Mouse (Mus musculus): ENCODE results near the gene Cdcp2. TPM values are rescaled to one million over a fixed set of nuclear protein-coding genes. Genes with fewer than 3 reads are reported as not detected.

The Cdcp2 gene
- 0.11 and 0.29 TPM in 2 replicates for polyA plus RNA-seq (2014; fragmentation: Nextera tagmentation; extraction: Ambion mirVana)

DNA sequence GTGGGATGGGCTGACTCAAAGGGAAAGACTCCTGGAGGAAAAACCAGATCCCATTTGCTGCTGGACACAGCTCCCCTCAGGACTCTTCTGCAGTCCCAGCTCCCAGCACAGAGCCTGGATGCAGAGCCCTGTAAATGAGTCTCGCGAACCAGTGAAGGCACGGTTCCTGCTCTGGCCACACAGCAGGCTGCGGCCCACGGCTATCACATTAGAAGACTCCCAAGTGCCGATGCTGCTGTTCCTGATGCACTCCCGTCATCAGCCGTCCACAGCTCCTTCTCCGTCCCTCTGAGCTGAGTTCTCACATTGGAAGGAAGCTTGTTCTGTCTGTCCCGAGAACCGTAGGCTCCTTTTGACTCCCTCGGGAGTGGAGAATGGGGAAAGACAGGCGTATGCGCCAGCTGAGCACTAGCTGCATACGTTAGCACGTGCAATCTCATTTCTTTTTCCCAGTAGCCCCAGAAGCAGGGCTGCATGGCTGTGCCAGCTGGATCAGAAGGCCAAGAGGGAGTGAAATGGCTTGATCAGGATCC lies at the start of gene Cdcp2:
Gene Cdcp2, plus strand, starts transcription at position 51 of the 533 bp plus-strand sequence.
- H3K9ac ChIP-seq (ENCODE audit: low read length), result peak within 1 kb of the TSS; percentile 27; the same call in 1 of the 2 replicates
- no peaks in the 10 kb centered on the region for H3K27me3 ChIP-seq (ENCODE audit: control insufficient read depth, insufficient read depth, low read length)
- peaks cover 14% of the 10 kb centered on the region; the same call in 1 of the 2 replicates for H3K4me1 ChIP-seq (ENCODE audit: control insufficient read depth, insufficient read depth, low read length)
- H3K4me2 ChIP-seq, result no peak within 1 kb of the TSS
- no peak within 1 kb of the TSS; the same call in 1 of the 2 replicates for H3K27ac ChIP-seq (ENCODE audit: low read depth, low read length)
- no peaks in the 10 kb centered on the region for H3K36me3 ChIP-seq (ENCODE audit: control insufficient read depth, insufficient read depth, low read length)
- no peaks in the 10 kb centered on the region for H3K9me3 ChIP-seq (ENCODE audit: control insufficient read depth, low read length)
- no peak within 1 kb of the TSS for H3K4me3 ChIP-seq (ENCODE audit: low read depth, low read length)
- ATAC-seq (ENCODE audit: low FRiP score), result no peak
- no peak for DNase-seq (ENCODE audit: low spot score, missing footprints)
- 58% methylated on average over 16 of the region's 16 CpGs for WGBS

GRCm38 (mm10) chr4:107047806-107048205 lies 48.9 kb upstream of the Cdcp2 start:
- Histone ChIP-seq H3K27me3 (ENCODE audit: control insufficient read depth, insufficient read depth, low read length) (no peaks in the 10 kb centered on the region), H3K9me3 (ENCODE audit: control insufficient read depth, low read length) (no peaks in the 10 kb centered on the region), H3K4me1 (ENCODE audit: control insufficient read depth, insufficient read depth, low read length) (peaks cover 3% of the 10 kb centered on the region; the same call in 1 of the 2 replicates), H3K4me3 (ENCODE audit: low read depth, low read length) (no peak overlapping the region), H3K27ac (ENCODE audit: low read depth, low read length) (no peak overlapping the region), H3K4me2 (no peak overlapping the region), H3K36me3 (ENCODE audit: control insufficient read depth, insufficient read depth, low read length) (peaks cover 35% of the 10 kb centered on the region), H3K9ac (ENCODE audit: low read length) (no peak overlapping the region)
- ATAC-seq (ENCODE audit: low FRiP score) (no peak), DNase-seq (ENCODE audit: low spot score, missing footprints) (no peak)
- WGBS, result 84% methylated on average over 5 of the region's 5 CpGs

GRCm38 (mm10) chr4:107048568-107049162 lies 48.0 kb upstream of the Cdcp2 start:
- no peak for ATAC-seq (ENCODE audit: low FRiP score)
- H3K4me2 ChIP-seq, result no peak overlapping the region

DNA sequence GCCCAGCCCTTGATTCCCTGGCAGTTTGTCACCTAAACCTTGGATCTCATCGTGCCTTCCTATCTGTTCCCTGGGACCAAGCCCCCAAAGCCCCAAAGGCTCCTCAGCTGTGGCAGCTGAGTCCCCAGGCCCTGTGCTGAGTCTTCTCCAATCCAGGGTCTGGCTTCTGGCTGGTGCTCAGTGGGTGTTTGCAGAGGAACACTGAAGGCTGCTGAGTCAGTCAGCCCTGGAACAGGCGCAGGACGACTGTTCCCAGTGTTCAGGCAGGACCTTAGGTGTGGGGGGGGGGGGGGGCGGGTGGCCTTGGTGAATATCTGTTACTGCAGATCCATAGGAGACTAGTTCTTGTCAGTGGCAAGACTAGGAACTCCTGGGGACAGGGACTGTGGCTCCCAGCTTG lies 44.8 kb upstream of the Cdcp2 start:
- H3K4me3 ChIP-seq (ENCODE audit: low read depth, low read length), result no peak overlapping the region
- H3K36me3 ChIP-seq (ENCODE audit: control insufficient read depth, insufficient read depth, low read length), result peaks cover 15% of the 10 kb centered on the region
- ATAC-seq (ENCODE audit: low FRiP score) (no peak), DNase-seq (ENCODE audit: low spot score, missing footprints) (no peak)
- H3K4me2 ChIP-seq, result no peak overlapping the region
- no peak overlapping the region for H3K27ac ChIP-seq (ENCODE audit: low read depth, low read length)
- H3K9ac ChIP-seq (ENCODE audit: low read length), result no peak overlapping the region
- WGBS, result 47% methylated on average over 4 of the region's 4 CpGs
- H3K4me1 ChIP-seq (ENCODE audit: control insufficient read depth, insufficient read depth, low read length), result peaks cover 3% of the 10 kb centered on the region; the same call in 1 of the 2 replicates
- H3K27me3 ChIP-seq (ENCODE audit: control insufficient read depth, insufficient read depth, low read length), result no peaks in the 10 kb centered on the region
- no peaks in the 10 kb centered on the region for H3K9me3 ChIP-seq (ENCODE audit: control insufficient read depth, low read length)

More at GRCm38 (mm10) chr4:107048568-107049162, 48.0 kb upstream of the Cdcp2 start:
- Histone ChIP-seq H3K27ac (ENCODE audit: low read depth, low read length) (no peak overlapping the region), H3K27me3 (ENCODE audit: control insufficient read depth, insufficient read depth, low read length) (no peaks in the 10 kb centered on the region), H3K4me1 (ENCODE audit: control insufficient read depth, insufficient read depth, low read length) (peaks cover 3% of the 10 kb centered on the region; the same call in 1 of the 2 replicates), H3K4me3 (ENCODE audit: low read depth, low read length) (no peak overlapping the region), H3K9me3 (ENCODE audit: control insufficient read depth, low read length) (no peaks in the 10 kb centered on the region), H3K9ac (ENCODE audit: low read length) (no peak overlapping the region), H3K36me3 (ENCODE audit: control insufficient read depth, insufficient read depth, low read length) (peaks cover 32% of the 10 kb centered on the region)
- DNase-seq (ENCODE audit: low spot score, missing footprints), result no peak
- 90% methylated on average over 11 of the region's 11 CpGs for WGBS

DNA sequence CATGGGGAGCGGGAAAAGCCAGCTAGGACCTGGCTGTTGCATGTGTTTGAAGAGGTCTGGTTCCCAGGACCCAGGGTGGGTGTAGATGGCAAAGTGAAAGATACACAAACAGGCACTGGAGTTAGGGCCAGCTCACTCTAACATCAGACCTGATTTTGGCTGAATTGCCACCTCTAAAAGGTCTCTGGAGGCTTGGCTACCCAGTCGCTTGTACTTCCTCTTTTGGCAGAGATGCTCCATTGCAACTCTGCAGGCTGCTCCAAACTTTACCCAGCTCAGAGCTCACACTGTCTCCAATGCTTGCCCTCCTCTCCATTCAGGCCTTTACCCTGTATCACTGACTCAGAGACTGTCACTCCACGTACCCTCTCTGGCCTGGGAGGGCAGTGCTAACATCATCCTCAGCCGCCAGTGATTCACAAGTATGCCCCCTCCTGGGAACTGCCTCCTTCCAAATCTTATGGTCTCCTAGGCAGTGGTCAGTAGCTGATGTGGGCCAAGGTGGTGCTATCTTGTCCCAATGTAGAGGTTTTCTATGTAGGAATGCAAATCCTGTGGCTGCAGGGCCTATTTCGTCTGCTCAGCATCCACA lies 43.6 kb upstream of the Cdcp2 start:
- Histone ChIP-seq H3K9ac (ENCODE audit: low read length) (no peak overlapping the region), H3K4me2 (no peak overlapping the region), H3K4me3 (ENCODE audit: low read depth, low read length) (no peak overlapping the region), H3K9me3 (ENCODE audit: control insufficient read depth, low read length) (no peaks in the 10 kb centered on the region), H3K27me3 (ENCODE audit: control insufficient read depth, insufficient read depth, low read length) (no peaks in the 10 kb centered on the region), H3K4me1 (ENCODE audit: control insufficient read depth, insufficient read depth, low read length) (peaks cover 3% of the 10 kb centered on the region; the same call in 1 of the 2 replicates), H3K36me3 (ENCODE audit: control insufficient read depth, insufficient read depth, low read length) (peaks cover 9% of the 10 kb centered on the region), H3K27ac (ENCODE audit: low read depth, low read length) (no peak overlapping the region)
- DNase-seq (ENCODE audit: low spot score, missing footprints), result no peak
- WGBS, result 52% methylated on average over 5 of the region's 5 CpGs
- ATAC-seq (ENCODE audit: low FRiP score), result no peak

GRCm38 (mm10) chr4:107056088-107056487 lies 40.6 kb upstream of the Cdcp2 start:
- DNase-seq (ENCODE audit: low spot score, missing footprints) (no peak), ATAC-seq (ENCODE audit: low FRiP score) (no peak)
- H3K27me3 ChIP-seq (ENCODE audit: control insufficient read depth, insufficient read depth, low read length), result no peaks in the 10 kb centered on the region
- no peak overlapping the region for H3K4me3 ChIP-seq (ENCODE audit: low read depth, low read length)
- 93% methylated on average over 3 of the region's 3 CpGs for WGBS
- no peaks in the 10 kb centered on the region for H3K9me3 ChIP-seq (ENCODE audit: control insufficient read depth, low read length)
- no peak overlapping the region for H3K9ac ChIP-seq (ENCODE audit: low read length)
- H3K4me1 ChIP-seq (ENCODE audit: control insufficient read depth, insufficient read depth, low read length), result peaks cover 1% of the 10 kb centered on the region; the same call in 1 of the 2 replicates
- no peak overlapping the region for H3K27ac ChIP-seq (ENCODE audit: low read depth, low read length)
- peaks cover 13% of the 10 kb centered on the region for H3K36me3 ChIP-seq (ENCODE audit: control insufficient read depth, insufficient read depth, low read length)
- no peak overlapping the region for H3K4me2 ChIP-seq

DNA sequence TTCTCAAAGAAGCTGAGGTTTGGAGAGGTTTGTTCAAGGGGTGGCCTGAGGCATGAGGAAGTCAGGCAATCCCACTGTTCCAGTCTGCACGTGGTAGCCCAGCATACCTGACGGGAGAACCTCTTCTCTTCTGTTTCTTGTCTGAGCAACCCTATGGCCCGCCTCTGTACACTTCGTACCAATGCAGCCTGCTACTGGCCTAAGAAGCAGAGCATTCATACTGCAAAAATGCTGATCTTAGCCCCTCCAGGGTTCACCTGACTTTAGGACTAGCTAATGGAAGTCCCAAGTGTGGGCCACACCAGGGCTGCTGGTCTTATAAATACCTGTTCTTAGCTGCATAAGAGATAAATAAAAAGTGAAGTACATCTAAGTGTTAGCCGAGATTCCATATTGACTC lies 38.3 kb upstream of the Cdcp2 start:
- 91% methylated on average over 5 of the region's 5 CpGs for WGBS
- peak; percentile 59 for DNase-seq (ENCODE audit: low spot score, missing footprints)

GRCm38 (mm10) chr4:107058781-107059180 lies 37.9 kb upstream of the Cdcp2 start:
- 90% methylated on average over 6 of the region's 6 CpGs for WGBS
- no peak overlapping the region for H3K4me3 ChIP-seq (ENCODE audit: low read depth, low read length)
- no peak overlapping the region for H3K27ac ChIP-seq (ENCODE audit: low read depth, low read length)
- DNase-seq (ENCODE audit: low spot score, missing footprints) (no peak), ATAC-seq (ENCODE audit: low FRiP score) (no peak)
- no peak overlapping the region for H3K9ac ChIP-seq (ENCODE audit: low read length)
- no peaks in the 10 kb centered on the region for H3K9me3 ChIP-seq (ENCODE audit: control insufficient read depth, low read length)
- no peak overlapping the region for H3K4me2 ChIP-seq
- H3K27me3 ChIP-seq (ENCODE audit: control insufficient read depth, insufficient read depth, low read length), result no peaks in the 10 kb centered on the region
- no peaks in the 10 kb centered on the region for H3K4me1 ChIP-seq (ENCODE audit: control insufficient read depth, insufficient read depth, low read length)
- peaks cover 19% of the 10 kb centered on the region for H3K36me3 ChIP-seq (ENCODE audit: control insufficient read depth, insufficient read depth, low read length)

More for the DNA sequence above, 38.3 kb upstream of the Cdcp2 start:
- Histone ChIP-seq H3K9ac (ENCODE audit: low read length) (no peak overlapping the region), H3K9me3 (ENCODE audit: control insufficient read depth, low read length) (no peaks in the 10 kb centered on the region), H3K4me1 (ENCODE audit: control insufficient read depth, insufficient read depth, low read length) (no peaks in the 10 kb centered on the region), H3K4me2 (no peak overlapping the region), H3K27me3 (ENCODE audit: control insufficient read depth, insufficient read depth, low read length) (no peaks in the 10 kb centered on the region), H3K27ac (ENCODE audit: low read depth, low read length) (no peak overlapping the region), H3K4me3 (ENCODE audit: low read depth, low read length) (no peak overlapping the region), H3K36me3 (ENCODE audit: control insufficient read depth, insufficient read depth, low read length) (peaks cover 19% of the 10 kb centered on the region)
- no peak for ATAC-seq (ENCODE audit: low FRiP score)

GRCm38 (mm10) chr4:107061560-107061959 lies 35.1 kb upstream of the Cdcp2 start:
- DNase-seq (ENCODE audit: low spot score, missing footprints), result no peak

More at GRCm38 (mm10) chr4:107061560-107061959, 35.1 kb upstream of the Cdcp2 start:
- 88% methylated on average over 4 of the region's 4 CpGs for WGBS
- Histone ChIP-seq H3K27ac (ENCODE audit: low read depth, low read length) (no peak overlapping the region), H3K36me3 (ENCODE audit: control insufficient read depth, insufficient read depth, low read length) (peaks cover 21% of the 10 kb centered on the region), H3K4me3 (ENCODE audit: low read depth, low read length) (no peak overlapping the region), H3K4me2 (no peak overlapping the region), H3K27me3 (ENCODE audit: control insufficient read depth, insufficient read depth, low read length) (no peaks in the 10 kb centered on the region), H3K4me1 (ENCODE audit: control insufficient read depth, insufficient read depth, low read length) (peaks cover 7% of the 10 kb centered on the region), H3K9ac (ENCODE audit: low read length) (no peak overlapping the region), H3K9me3 (ENCODE audit: control insufficient read depth, low read length) (no peaks in the 10 kb centered on the region)
- ATAC-seq (ENCODE audit: low FRiP score), result no peak
